In genomic region chr17:29439992-29440391, GRCm38 (mm10) we compare ENCODE assay signal across 13 mouse cellular contexts. TPM values are rescaled to one million over a fixed set of nuclear protein-coding genes. Genes with fewer than 3 reads are reported as not detected.
DNase-seq lines count a peak whose midpoint lies in the region; ATAC-seq and TF ChIP-seq lines count a peak whose summit lies in the region.
"Had no signal": no experiment of that assay in that cellular context is flagged by ENCODE, and none has a peak within 500 bp of the region (broad histone marks: within the 10 kb centered on the region; RNA-seq: fewer than 3 reads in every experiment).

No protein-coding gene starts in this region.

- no peak overlapping the region for H3K4me3 ChIP-seq in hindbrain, embryonic 10.5 days
- H3K4me3 ChIP-seq in hindbrain, embryonic 12.5 days: no peak overlapping the region
- no peak overlapping the region for H3K4me3 ChIP-seq in liver, embryonic 15.5 days (replicated peaks)
- H3K4me3 ChIP-seq in cerebellum, adult 2 months (replicated peaks; ENCODE audit: insufficient read depth, low read depth, low read length): no peak overlapping the region
- H3K4me3 ChIP-seq in midbrain, postnatal 0 days (ENCODE audit: low read depth, low read length): no peak overlapping the region
- H3K4me3 ChIP-seq: limb, embryonic 15.5 days; neural tube, embryonic 12.5 days had no signal

- H3K4me1 ChIP-seq in hindbrain, embryonic 10.5 days (replicated peaks): peaks cover 69% of the 10 kb centered on the region
- H3K4me1 ChIP-seq in hindbrain, embryonic 12.5 days: peaks cover 25% of the 10 kb centered on the region
- H3K4me1 ChIP-seq in liver, embryonic 15.5 days (replicated peaks): peaks cover 100% of the 10 kb centered on the region
- 0 out of 2 replicates have a peak, but pooled peaks cover 5% of the 10 kb centered on the region for H3K4me1 ChIP-seq in cerebellum, adult 2 months (ENCODE audit: control insufficient read depth, insufficient read depth, low read length)
- peaks cover 2% of the 10 kb centered on the region; the same call in 1 of the 2 replicates for H3K4me1 ChIP-seq in midbrain, postnatal 0 days (ENCODE audit: insufficient read depth, low read length)

- peak overlapping the region; percentile 68 for H3K27ac ChIP-seq in hindbrain, embryonic 10.5 days
- no peak overlapping the region for H3K27ac ChIP-seq in hindbrain, embryonic 12.5 days
- H3K27ac ChIP-seq in liver, embryonic 15.5 days (replicated peaks): peak overlapping the region; percentile 97
- no peak overlapping the region for H3K27ac ChIP-seq in cerebellum, adult 2 months (ENCODE audit: insufficient read depth, low read length)
- no peak overlapping the region for H3K27ac ChIP-seq in midbrain, postnatal 0 days (ENCODE audit: low read depth, low read length)
- H3K27ac ChIP-seq: kidney, postnatal 0 days; limb, embryonic 15.5 days; neural tube, embryonic 12.5 days had no signal

- no peak overlapping the region for H3K4me2 ChIP-seq in hindbrain, embryonic 12.5 days (replicated peaks)
- peak overlapping the region; percentile 82 for H3K4me2 ChIP-seq in liver, embryonic 15.5 days
- H3K4me2 ChIP-seq in midbrain, postnatal 0 days (ENCODE audit: low read depth, low read length, poor library complexity, severe bottlenecking): no peak overlapping the region
- H3K4me2 ChIP-seq: limb, embryonic 15.5 days; neural tube, embryonic 12.5 days had no signal

- no peak overlapping the region for H3K9ac ChIP-seq in hindbrain, embryonic 12.5 days
- H3K9ac ChIP-seq in liver, embryonic 15.5 days: peak overlapping the region; percentile 53
- no peak overlapping the region for H3K9ac ChIP-seq in midbrain, postnatal 0 days (replicated peaks; ENCODE audit: low read length, poor library complexity, severe bottlenecking)
- H3K9ac ChIP-seq: limb, embryonic 15.5 days; neural tube, embryonic 12.5 days had no signal

- TF ChIP-seq CTCF in cerebellum, adult 2 months (IDR thresholded peaks at IDR 0.05; ENCODE audit: borderline replicate concordance, insufficient read depth, low read depth, low read length): no peak
- TF ChIP-seq CTCF in midbrain, postnatal 0 days (IDR thresholded peaks at IDR 0.05): no peak

- no peaks in the 10 kb centered on the region for H3K9me3 ChIP-seq in hindbrain, embryonic 10.5 days
- H3K9me3 ChIP-seq in hindbrain, embryonic 12.5 days (replicated peaks): no peaks in the 10 kb centered on the region
- no peaks in the 10 kb centered on the region for H3K9me3 ChIP-seq in liver, embryonic 15.5 days (replicated peaks)
- no peaks in the 10 kb centered on the region for H3K9me3 ChIP-seq in midbrain, postnatal 0 days (ENCODE audit: low read length)
- H3K9me3 ChIP-seq: limb, embryonic 15.5 days; neural tube, embryonic 12.5 days had no signal

- WGBS in hindbrain, embryonic 10.5 days: 76% methylated on average over 4 of the region's 4 CpGs
- WGBS in hindbrain, embryonic 12.5 days: 70% methylated on average over 4 of the region's 4 CpGs
- 54% methylated on average over 4 of the region's 4 CpGs for WGBS in liver, embryonic 15.5 days (ENCODE audit: insufficient replicate concordance)
- WGBS in cerebellum, adult 2 months: 91% methylated on average over 4 of the region's 4 CpGs
- WGBS in midbrain, postnatal 0 days: 82% methylated on average over 4 of the region's 4 CpGs

- TF ChIP-seq POLR2A in cerebellum, adult 2 months (IDR thresholded peaks at IDR 0.05; ENCODE audit: borderline replicate concordance, insufficient read depth, low read length): no peak

- no peaks in the 10 kb centered on the region for H3K27me3 ChIP-seq in hindbrain, embryonic 10.5 days (ENCODE audit: insufficient read depth, poor library complexity, severe bottlenecking)
- no peaks in the 10 kb centered on the region for H3K27me3 ChIP-seq in hindbrain, embryonic 12.5 days
- no peaks in the 10 kb centered on the region for H3K27me3 ChIP-seq in liver, embryonic 15.5 days
- no peaks in the 10 kb centered on the region for H3K27me3 ChIP-seq in cerebellum, adult 2 months (ENCODE audit: control insufficient read depth, insufficient read depth, low read length)
- no peaks in the 10 kb centered on the region for H3K27me3 ChIP-seq in midbrain, postnatal 0 days (ENCODE audit: insufficient read depth, low read length)
- H3K27me3 ChIP-seq: limb, embryonic 15.5 days; neural tube, embryonic 12.5 days had no signal

- H3K36me3 ChIP-seq in hindbrain, embryonic 10.5 days: no peaks in the 10 kb centered on the region
- no peaks in the 10 kb centered on the region for H3K36me3 ChIP-seq in hindbrain, embryonic 12.5 days
- H3K36me3 ChIP-seq in liver, embryonic 15.5 days (replicated peaks): no peaks in the 10 kb centered on the region
- no peaks in the 10 kb centered on the region for H3K36me3 ChIP-seq in midbrain, postnatal 0 days (ENCODE audit: insufficient read depth, low read length)
- H3K36me3 ChIP-seq: limb, embryonic 15.5 days; neural tube, embryonic 12.5 days had no signal

- DNase-seq in hindbrain, embryonic 10.5 days (ENCODE audit: low spot score): no peak
- DNase-seq in Muller cell, postnatal 12 days (ENCODE audit: inconsistent ontology term): peak; percentile 62
- DNase-seq in right cerebral cortex, postnatal 4 days: no peak
- no peak for DNase-seq in cerebellum, adult 2 months
- DNase-seq in midbrain, postnatal 0 days (ENCODE audit: low spot score): no peak
- DNase-seq: cerebellum, postnatal 36 days had no signal

- ATAC-seq in hindbrain, embryonic 12.5 days (ENCODE audit: low FRiP score): no peak
- peak; percentile 37 for ATAC-seq in erythroblast, adult 5-6 weeks (replicated peaks; ENCODE audit: low FRiP score, poor library complexity, severe bottlenecking)
- ATAC-seq in liver, embryonic 15.5 days (ENCODE audit: insufficient read depth): 0 out of 2 replicates have a peak, but pooled peaks have one; percentile 7
- ATAC-seq in midbrain, postnatal 0 days (ENCODE audit: low FRiP score): no peak
- ATAC-seq: forebrain, embryonic 14.5 days had no signal

RNA-seq across cellular contexts. Expression of gene Pim1, which starts 50.6 kb away (rescaled TPM):
- polyA plus RNA-seq in hindbrain, embryonic 10.5 days (2016; fragmentation: Nextera tagmentation; extraction: Ambion mirVana): 25.0 and 30.5 TPM in 2 replicates
- polyA plus RNA-seq in hindbrain, embryonic 12.5 days (2016; fragmentation: Nextera tagmentation; extraction: Ambion mirVana): 17.8 and 19.2 TPM in 2 replicates
- 342 and 357 TPM in 2 replicates for total RNA-seq in erythroblast, adult 5-6 weeks (2015; ENCODE audit: low replicate concordance)
- total RNA-seq in erythroblast, adult 5-6 weeks (2017; ENCODE audit: low replicate concordance): 725 and 933 TPM in 2 replicates
- 93.3 and 93.5 TPM in 2 replicates for polyA plus RNA-seq in liver, embryonic 15.5 days (2015; fragmentation: Nextera tagmentation; extraction: Ambion mirVana)
- 10.5 and 10.9 TPM in 2 replicates for polyA plus RNA-seq in cerebellum, adult 2 months (2012; rRNA removed)
- 8.3 and 10.9 TPM in 2 replicates for total RNA-seq in midbrain, postnatal 0 days (2014; rRNA removed)
- polyA plus RNA-seq in midbrain, postnatal 0 days (2015; fragmentation: Nextera tagmentation; extraction: Ambion mirVana): 10.6 and 12.7 TPM in 2 replicates

Comparison
In these comparisons a context has a peak if more than half of its experiments do, and no peak if none do; other contexts are left out.
1. H3K27ac ChIP-seq: peak in hindbrain, embryonic 10.5 days (single experiment) and liver, embryonic 15.5 days (single experiment); none in hindbrain, embryonic 12.5 days (single experiment), cerebellum, adult 2 months (single experiment) and midbrain, postnatal 0 days (single experiment).
2. ATAC-seq: peak in erythroblast, adult 5-6 weeks (single experiment) and liver, embryonic 15.5 days (single experiment); none in hindbrain, embryonic 12.5 days (single experiment) and midbrain, postnatal 0 days (single experiment).